Mouse (Mus musculus): Measurements from ENCODE around the gene Fyco1.

The Fyco1 gene

GRCm38 (mm10) chr9:123851713-123852448 is at the start of gene Fyco1:
Fyco1 (minus strand) TSS chr9:123851899.
- DNase-seq (ENCODE audit: low spot score in 2 of 2) = peak; percentile 93 to 96

GRCm38 (mm10) chr9:123872049-123872448 is 20.4 kb upstream of the Fyco1 start:
- peak in 1 of 2 experiments; percentile 32 for DNase-seq (ENCODE audit: low spot score in 2 of 2)

DNA sequence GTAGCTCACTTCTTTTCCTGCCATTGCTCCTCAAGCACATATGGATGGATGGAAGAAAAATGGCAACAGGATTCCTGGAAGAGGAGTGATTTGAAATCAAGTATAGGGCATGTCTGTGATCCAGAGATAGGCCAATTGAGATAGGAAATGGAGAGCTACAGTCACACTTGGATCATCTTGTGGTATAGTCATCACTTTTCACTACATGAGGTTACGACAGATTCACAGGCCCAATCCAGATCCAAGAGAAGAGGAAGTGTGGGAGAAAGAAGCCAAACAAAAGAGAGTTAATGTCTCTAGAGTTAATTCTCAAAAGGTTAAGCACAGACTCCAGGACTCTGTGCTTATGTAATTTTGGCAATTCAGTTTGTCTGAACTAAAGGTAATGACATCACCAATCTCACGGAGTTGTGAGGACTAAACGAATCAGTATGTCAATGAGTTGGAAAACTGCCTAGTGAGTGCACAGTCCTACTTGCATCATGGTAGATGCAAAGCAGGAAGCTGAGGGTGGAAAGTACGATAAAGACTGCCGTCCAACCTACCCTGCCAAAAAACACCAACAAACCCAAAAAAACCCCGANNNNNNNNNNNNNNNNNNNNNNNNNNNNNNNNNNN is 17.6 kb upstream of the Fyco1 start:
- DNase-seq (ENCODE audit: low spot score in 2 of 2) = peak in 1 of 2 experiments; percentile 21

DNA sequence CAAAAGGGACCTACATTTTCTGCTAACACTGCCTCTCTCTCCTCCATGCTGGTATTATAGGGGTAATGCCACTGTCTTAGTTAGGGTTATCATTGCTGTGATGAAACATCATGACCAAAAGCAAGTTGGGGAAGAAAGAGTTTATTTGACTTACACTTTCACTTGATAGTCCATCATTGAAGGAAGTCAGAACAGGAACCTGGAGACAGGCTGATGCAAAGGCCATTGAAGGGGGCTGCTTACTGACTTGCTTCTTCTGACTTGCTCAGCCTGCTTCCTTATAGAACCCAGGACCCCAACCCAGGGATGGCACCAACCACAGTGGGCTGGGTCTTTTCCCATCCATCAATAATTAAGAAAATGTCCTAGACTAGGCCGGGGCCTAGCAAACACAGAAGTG is 11.9 kb upstream of the Fyco1 start:
- peak in 1 of 2 experiments; percentile 48 for DNase-seq (ENCODE audit: low spot score in 2 of 2)

- DNase-seq (ENCODE audit: low spot score in 2 of 2) = peak in 1 of 2 experiments; percentile 35
These were observed 11.4 kb upstream of the Fyco1 start for GRCm38 (mm10) chr9:123862895-123863616.

- peak in 1 of 2 experiments; percentile 46 for DNase-seq (ENCODE audit: low spot score in 2 of 2)
These were observed 10.2 kb upstream of the Fyco1 start, which contains the start of gene Xcr1 for GRCm38 (mm10) chr9:123861929-123862328. Xcr1 (minus strand) TSS chr9:123862029.

GRCm38 (mm10) chr9:123856836-123857235 is 5.1 kb upstream of the Fyco1 start:
- DNase-seq (ENCODE audit: low spot score in 2 of 2) = peak in 1 of 2 experiments; percentile 8

DNA sequence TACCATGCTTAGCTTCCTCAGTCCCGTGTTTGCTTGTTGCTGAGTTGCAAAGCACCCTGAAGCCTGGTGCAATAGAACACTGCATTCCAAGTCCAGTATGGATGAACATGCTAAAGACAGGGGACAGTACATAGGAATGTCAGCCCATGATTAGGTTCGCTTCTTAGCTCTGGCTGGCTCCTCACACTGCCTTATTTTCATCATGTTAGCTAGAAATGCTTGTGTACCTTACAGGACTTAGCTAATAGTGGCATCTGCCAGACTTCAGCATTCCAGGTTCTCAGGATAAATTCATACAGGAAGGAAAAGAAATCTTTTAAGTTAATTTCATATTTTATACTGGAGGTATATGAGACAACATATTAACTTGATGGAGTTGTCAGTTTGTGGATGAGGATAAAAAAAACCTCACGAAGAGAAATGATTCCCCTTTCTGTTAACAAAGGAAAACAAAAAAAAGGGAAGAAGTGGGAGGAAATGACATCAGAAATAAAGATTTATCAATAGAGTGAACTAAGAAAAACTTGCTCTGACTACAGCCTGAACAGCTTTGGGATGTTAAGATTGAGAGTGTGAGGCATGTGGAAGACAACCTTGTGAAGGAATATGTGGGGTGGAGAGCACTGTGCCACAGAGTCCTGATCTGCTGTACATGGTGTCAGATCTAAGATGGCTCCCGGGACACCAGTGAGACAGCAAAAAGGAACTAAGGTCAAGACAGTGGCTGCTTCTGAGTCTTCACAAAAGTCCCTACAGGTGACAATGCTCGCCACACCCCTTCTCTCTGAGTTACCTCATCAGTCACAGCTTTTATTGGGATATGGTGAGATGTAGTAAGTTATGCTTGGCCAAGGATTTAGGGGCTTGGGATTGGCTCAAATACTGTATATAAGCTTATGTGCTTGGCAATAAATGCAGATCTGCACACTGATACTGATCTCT is 1.0 kb upstream of the Fyco1 start:
- peak in 1 of 2 experiments; percentile 60 for DNase-seq (ENCODE audit: low spot score in 2 of 2)

DNA sequence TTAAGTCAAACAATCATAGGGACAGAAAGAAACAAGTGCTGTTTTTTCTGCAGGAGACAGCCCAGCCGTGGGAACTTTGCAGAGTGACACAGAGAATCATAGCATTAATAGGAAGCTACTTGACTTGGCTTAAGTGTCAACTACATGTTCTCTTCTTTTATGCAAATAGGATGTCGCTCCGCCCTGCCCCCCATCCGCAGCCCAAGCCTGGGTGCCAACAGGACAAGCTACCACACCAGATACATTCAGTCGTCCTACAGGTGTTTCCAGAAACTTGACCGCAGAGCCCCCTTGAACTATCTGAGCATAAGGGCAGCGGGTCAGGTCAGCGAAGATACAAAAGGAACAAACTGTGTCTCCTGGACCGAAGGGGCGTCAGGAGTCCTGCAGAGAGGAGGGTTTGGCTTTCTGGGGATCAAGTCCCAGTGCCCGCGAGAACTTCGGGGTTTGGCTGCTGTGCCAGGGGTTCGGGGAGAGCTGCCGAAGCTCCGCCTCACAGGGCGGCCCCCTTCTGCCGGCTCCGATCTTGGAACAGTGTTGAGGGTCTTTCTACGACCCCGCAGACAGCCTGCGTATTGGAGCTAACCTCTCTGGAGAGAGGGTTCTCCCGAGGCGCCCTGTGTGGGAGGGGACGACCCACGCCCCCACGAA is 512 bp downstream of the Fyco1 start:
- peak; percentile 82 to 89 for DNase-seq (ENCODE audit: low spot score in 2 of 2)

- DNase-seq (ENCODE audit: low spot score in 2 of 2) = peak in 1 of 2 experiments; percentile 46
These were observed 1.0 kb downstream of the Fyco1 start for GRCm38 (mm10) chr9:123850705-123851061.

DNA sequence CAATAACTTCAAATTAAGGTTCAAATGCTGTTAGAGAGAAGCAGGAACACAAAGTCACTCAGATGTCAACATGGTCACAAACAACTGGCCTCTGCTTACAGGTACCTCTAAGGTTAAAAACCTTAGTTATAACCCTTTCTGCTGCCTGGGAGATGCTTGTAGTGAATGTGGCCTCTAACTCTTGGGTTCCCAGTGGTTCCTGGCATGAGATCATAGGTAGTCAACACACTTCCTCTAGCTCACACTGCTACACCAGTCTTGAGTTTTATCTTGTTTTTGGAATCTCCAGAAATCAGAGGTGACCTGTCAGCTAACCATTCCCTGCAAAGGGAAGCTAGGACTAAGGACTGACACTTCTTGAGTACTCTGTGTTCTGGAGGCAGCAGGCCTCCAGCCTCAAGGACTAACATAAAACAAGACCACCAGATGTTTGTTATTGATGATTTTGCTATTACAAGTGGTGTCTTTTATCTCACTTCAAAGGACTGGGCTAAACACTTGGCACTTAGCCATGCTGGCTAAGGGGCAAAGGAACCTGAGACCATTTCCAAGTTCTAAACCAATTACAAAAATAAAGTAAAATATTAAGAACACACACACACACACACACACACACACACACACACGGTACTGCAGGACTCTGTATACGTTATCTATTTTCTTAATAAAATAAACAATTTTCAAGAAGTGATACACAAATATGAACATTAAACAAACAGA is 1.6 kb downstream of the Fyco1 start:
- DNase-seq (ENCODE audit: low spot score in 2 of 2) = peak in 1 of 2 experiments; percentile 57

DNA sequence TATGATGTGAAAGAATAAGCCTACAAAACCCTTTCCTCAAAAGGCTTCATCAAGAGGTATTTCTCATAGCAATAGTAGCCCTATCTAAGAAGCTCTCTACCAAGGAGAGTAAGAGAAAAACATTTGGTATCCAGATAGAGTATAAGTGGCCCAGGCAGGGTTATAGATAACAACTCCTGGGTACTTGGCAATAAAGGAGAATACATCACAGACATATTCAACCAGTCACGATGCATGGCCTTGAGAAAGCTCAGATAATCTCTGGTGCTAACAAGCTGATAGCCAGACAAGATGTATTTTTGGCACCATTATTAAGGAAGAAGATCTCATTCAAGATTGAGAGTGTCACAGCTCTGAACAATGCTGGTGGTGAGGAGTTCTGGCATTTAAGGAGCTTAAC is 5.2 kb downstream of the Fyco1 start:
- peak in 1 of 2 experiments; percentile 28 for DNase-seq (ENCODE audit: low spot score in 2 of 2)

DNA sequence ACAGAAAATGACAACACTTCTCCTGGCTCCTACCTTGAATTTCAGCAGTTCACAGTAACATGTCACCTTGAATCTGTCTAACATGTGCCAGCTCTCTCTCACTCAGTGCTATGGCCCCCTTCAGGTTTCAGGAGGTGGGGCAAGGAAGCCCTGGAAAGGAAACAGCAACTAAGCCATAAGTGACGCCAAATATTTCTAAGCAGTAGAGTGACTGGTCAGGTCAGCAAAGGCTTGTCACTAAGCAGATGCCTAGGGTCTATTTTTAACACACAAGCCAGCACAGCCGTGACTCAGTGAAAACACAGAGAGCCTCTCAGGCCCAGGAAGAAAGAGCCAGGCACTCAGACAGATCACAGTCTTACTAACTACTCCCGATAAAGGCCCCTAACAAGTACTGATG is 6.6 kb downstream of the Fyco1 start:
- DNase-seq (ENCODE audit: low spot score in 2 of 2) = peak; percentile 37 to 65

- peak in 1 of 2 experiments; percentile 30 for DNase-seq (ENCODE audit: low spot score in 2 of 2)
These were observed 7.2 kb downstream of the Fyco1 start for GRCm38 (mm10) chr9:123844468-123844867.

GRCm38 (mm10) chr9:123840243-123840642 is 11.5 kb downstream of the Fyco1 start:
- peak in 1 of 2 experiments; percentile 51 for DNase-seq (ENCODE audit: low spot score in 2 of 2)

GRCm38 (mm10) chr9:123835851-123836250 is 15.8 kb downstream of the Fyco1 start:
- DNase-seq (ENCODE audit: low spot score in 2 of 2) = no peak

- DNase-seq (ENCODE audit: low spot score in 2 of 2) = no peak
These were observed 22.8 kb downstream of the Fyco1 start for GRCm38 (mm10) chr9:123828916-123829315.

DNA sequence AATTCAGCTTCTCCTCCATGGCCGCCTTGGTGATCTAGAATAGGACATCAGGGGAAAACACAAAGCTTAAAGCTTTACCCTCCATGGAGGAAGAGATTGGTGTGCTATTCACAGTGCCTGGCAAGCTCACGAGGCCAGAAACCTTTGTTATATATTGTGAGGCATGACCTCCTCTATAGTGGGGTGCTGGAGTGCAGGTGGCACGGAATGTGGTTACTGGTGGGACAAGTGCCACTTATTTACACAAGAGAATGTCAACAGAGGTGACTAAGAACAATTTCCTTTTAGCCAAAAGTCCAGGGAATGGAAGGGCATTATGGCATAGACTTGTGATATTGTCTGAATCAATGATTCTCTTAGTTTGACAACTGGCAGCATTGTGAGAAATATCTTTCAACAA is 25.1 kb downstream of the Fyco1 start:
- no peak for DNase-seq (ENCODE audit: low spot score in 2 of 2)

GRCm38 (mm10) chr9:123818601-123819000 is 33.1 kb downstream of the Fyco1 start:
- DNase-seq (ENCODE audit: low spot score in 2 of 2) = no peak

DNA sequence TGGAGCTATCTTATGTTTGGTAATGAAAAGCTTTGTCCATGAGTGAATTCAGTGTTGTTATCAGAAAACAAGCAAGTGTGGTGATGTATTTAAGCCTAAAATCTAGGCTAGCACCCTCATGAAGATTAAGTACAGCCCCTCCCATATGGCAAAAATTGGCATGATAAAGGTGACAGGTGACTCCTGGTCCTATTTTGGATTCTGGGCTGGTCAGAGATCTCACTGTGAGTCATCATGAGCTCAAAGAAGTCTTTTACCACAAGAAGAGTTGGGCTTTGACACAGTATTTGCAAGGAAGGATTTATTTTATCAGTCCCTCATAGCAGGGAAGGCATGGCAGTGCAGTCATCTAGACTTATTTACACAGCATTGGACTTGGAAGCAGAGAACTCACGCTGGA is 35.7 kb downstream of the Fyco1 start:
- DNase-seq (ENCODE audit: low spot score in 2 of 2) = no peak

All from spleen, postnatal 4 days (tissue).